Mouse (Mus musculus) midbrain, embryonic 14.5 days (tissue): Measurements from ENCODE around the gene Zfp653. TPM values are rescaled to one million over a fixed set of nuclear protein-coding genes. Genes with fewer than 3 reads are reported as not detected.

Source experiments
- ATAC-seq: fragments of 200-750 bp; cut with Nextera tagmentation; 2 replicates; pipeline ENCODE4 v1.8.0; 2017; ENCODE audit warnings: moderate number of reproducible peaks, moderate library complexity; ENCODE audit not compliant: low FRiP score, low TSS enrichment
- DNase-seq: peaks from one replicate; pipeline ENCODE4 v3.0.0-alpha.2; 2015
- H3K27ac ChIP-seq: fragments of 300-500 bp; sonication (generic); replicated peaks from 2 replicates; pipeline ENCODE4 v1.5.1; 2014; ENCODE audit warnings: mild to moderate bottlenecking, low read depth, low read length, moderate library complexity
- H3K27me3 ChIP-seq: fragments of 300-500 bp; sonication (generic); 2 replicates; pipeline ENCODE4 v1.6.1; 2014; ENCODE audit warnings: low read length, control low read depth, mixed read lengths; ENCODE audit not compliant: control insufficient read depth, insufficient read depth
- H3K36me3 ChIP-seq: fragments of 300-500 bp; sonication (generic); 2 replicates; pipeline ENCODE4 v1.6.1; 2014; ENCODE audit warnings: low read length, control low read depth; ENCODE audit not compliant: control insufficient read depth, insufficient read depth
- H3K4me1 ChIP-seq: fragments of 300-500 bp; sonication (generic); 2 replicates; pipeline ENCODE4 v1.6.1; 2014; ENCODE audit warnings: mild to moderate bottlenecking, antibody characterized with exemption, low read length, control low read depth; ENCODE audit not compliant: control insufficient read depth, insufficient read depth
- H3K4me2 ChIP-seq: fragments of 300-500 bp; sonication (generic); 2 replicates; pipeline ENCODE4 v1.6.1; 2014; ENCODE audit warnings: mild to moderate bottlenecking, low read length, moderate library complexity
- H3K4me3 ChIP-seq: fragments of 300-500 bp; sonication (generic); replicated peaks from 2 replicates; pipeline ENCODE4 v1.5.1; 2014; ENCODE audit warnings: low read depth, low read length
- H3K9ac ChIP-seq: fragments of 300-500 bp; sonication (generic); replicated peaks from 2 replicates; pipeline ENCODE4 v1.6.1; 2014; ENCODE audit warnings: mild to moderate bottlenecking, low read length, moderate library complexity
- H3K9me3 ChIP-seq: fragments of 300-500 bp; sonication (generic); 2 replicates; pipeline ENCODE4 v1.6.1; 2016; ENCODE audit warnings: low read length, control low read depth, mixed read lengths; ENCODE audit not compliant: control insufficient read depth
- WGBS: fragments of 180-500 bp; shearing (Covaris S2); extraction: QIAGEN DNeasy Blood & Tissue Kit; methylation state at CpG from one replicate; pipeline ENCODE4 v1.1.7; 2014; 5-methylcytosine and 5-hydroxymethylcytosine counted together
- polyA plus RNA-seq: library from polyadenylated mRNA; unstranded; fragments of >200 nt; fragmentation: Nextera tagmentation; extraction: Ambion mirVana; gene quantifications from 2 replicates; pipeline ENCODE4 v1.2.1, GENCODE M21; 2014

Zfp653 gene
- polyA plus RNA-seq, 1 experiment from 2014 or later, result 14.7 TPM

DNA sequence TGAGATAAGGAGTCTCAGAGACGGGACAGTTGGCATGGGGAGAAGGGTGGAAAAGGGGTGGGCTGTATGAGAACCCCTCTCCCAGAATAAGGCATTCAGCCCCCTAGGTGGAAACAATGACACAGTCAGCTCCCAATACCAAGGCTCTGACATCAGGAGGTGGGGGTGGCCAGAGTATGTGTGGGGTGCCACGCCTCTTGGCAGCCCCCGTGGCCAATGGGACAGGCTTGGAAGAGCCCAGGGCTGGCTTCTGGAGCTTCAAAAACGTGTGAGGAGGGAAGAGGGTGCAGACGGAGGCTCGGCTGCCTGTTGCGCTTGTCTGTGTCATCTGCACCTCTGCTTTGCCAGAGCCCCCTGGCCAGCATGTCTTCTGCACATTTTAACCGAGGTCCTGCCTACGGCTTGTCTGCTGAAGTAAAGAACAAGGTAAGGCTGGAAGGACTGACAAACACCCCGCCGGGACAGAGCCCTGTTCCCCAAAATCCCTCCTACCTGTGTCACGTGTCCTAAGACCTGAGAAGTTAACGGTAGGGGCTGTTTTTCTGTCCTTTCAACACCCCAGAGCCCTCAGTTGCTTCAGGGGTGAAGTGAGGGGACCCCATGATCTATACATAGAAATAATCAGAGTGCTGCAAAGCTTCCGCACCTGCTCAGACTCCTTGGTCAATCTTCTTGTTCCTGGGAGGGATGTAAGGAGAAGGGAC lies 28.0 kb upstream of the Zfp653 start, which contains the start of gene Cnn1:
Cnn1 (plus strand) TSS at position 224 of the 704 bp plus-strand sequence.
- Histone ChIP-seq H3K4me3 (no peak within 1 kb of the TSS), H3K4me2 (no peak within 1 kb of the TSS), H3K4me1 (0 out of 2 replicates have a peak, but pooled peaks cover 4% of the 10 kb centered on the region), H3K9me3 (no peaks in the 10 kb centered on the region), H3K27me3 (peaks cover 21% of the 10 kb centered on the region), H3K36me3 (no peaks in the 10 kb centered on the region), H3K27ac (no peak within 1 kb of the TSS), H3K9ac (no peak within 1 kb of the TSS)
- 9% methylated on average over 14 of the region's 14 CpGs for WGBS
- DNase-seq (no peak), ATAC-seq (no peak)

DNA sequence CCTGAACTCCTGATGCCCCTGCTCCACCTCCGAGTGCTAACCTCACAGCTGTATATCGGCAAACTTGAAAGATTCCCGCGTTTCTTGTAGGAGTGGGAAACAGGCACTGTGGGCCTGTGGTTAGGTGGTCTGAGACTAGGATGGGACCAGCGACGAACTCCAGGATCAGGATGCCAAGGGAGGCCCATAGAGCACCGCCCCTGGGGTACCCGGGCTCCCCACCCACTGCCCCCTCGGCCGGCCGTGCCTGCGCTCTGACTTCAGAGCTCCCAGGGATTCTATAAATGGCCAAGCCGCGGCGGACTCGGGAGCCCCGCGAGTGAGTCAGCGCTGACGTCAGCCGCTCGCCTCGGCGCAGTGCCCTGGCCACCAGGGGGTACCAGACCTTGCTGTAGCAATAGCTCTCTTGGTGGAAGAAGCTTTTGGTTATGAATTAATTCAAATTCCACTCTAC lies 24.7 kb upstream of the Zfp653 start:
- H3K4me1 ChIP-seq, result 0 out of 2 replicates have a peak, but pooled peaks cover 4% of the 10 kb centered on the region
- H3K27ac ChIP-seq, result no peak overlapping the region
- peaks cover 21% of the 10 kb centered on the region for H3K27me3 ChIP-seq
- H3K4me2 ChIP-seq, result peak overlapping the region; percentile 64
- peak overlapping the region; percentile 32 for H3K4me3 ChIP-seq
- WGBS, result 3% methylated on average over 24 of the region's 24 CpGs
- DNase-seq (peak; percentile 82), ATAC-seq (peak; percentile 69; the same call in 1 of the 2 replicates)
- peak overlapping the region; percentile 46; the same call in 1 of the 2 replicates for H3K9ac ChIP-seq
- no peaks in the 10 kb centered on the region for H3K9me3 ChIP-seq
- H3K36me3 ChIP-seq, result no peaks in the 10 kb centered on the region

GRCm38 (mm10) chr9:22092746-22093145 lies 21.6 kb upstream of the Zfp653 start:
- 0 out of 2 replicates have a peak, but pooled peaks cover 4% of the 10 kb centered on the region for H3K4me1 ChIP-seq
- 89% methylated on average over 6 of the region's 6 CpGs for WGBS
- H3K36me3 ChIP-seq, result no peaks in the 10 kb centered on the region

DNA sequence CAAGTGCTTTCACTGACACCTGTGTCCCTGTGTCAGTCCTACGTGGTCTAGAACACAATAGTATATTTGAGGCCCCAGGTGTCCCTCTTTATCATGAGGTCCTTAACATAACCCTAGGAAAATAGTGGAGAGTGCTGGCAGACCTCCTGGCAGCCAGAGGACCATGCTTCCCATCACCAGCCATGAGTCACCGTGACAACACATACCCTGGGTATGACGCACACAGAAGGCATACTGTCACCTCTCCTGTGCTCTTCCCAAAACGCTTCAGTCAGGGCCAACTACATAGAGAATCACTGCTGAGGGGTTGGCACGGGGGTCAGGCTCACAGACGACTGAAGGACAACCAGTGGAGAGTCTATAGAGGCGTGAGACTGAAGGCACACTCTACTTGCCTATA lies 18.8 kb upstream of the Zfp653 start:
- H3K27me3 ChIP-seq, result no peaks in the 10 kb centered on the region
- ATAC-seq, result no peak
- no peak for DNase-seq
- H3K27ac ChIP-seq, result no peak overlapping the region
- no peak overlapping the region for H3K9ac ChIP-seq
- H3K4me2 ChIP-seq, result no peak overlapping the region
- H3K4me1 ChIP-seq, result peaks cover 5% of the 10 kb centered on the region
- WGBS, result 86% methylated on average over 7 of the region's 7 CpGs
- no peak overlapping the region for H3K4me3 ChIP-seq
- no peaks in the 10 kb centered on the region for H3K9me3 ChIP-seq
- no peaks in the 10 kb centered on the region for H3K36me3 ChIP-seq

More at GRCm38 (mm10) chr9:22092746-22093145, 21.6 kb upstream of the Zfp653 start:
- H3K4me3 ChIP-seq, result no peak overlapping the region
- no peaks in the 10 kb centered on the region for H3K27me3 ChIP-seq
- H3K9ac ChIP-seq, result no peak overlapping the region
- ATAC-seq (no peak), DNase-seq (no peak)
- no peak overlapping the region for H3K27ac ChIP-seq
- no peak overlapping the region for H3K4me2 ChIP-seq
- H3K9me3 ChIP-seq, result no peaks in the 10 kb centered on the region

GRCm38 (mm10) chr9:22089281-22089680 lies 18.1 kb upstream of the Zfp653 start:
- ATAC-seq, result no peak
- Histone ChIP-seq H3K4me2 (no peak overlapping the region), H3K9ac (no peak overlapping the region), H3K36me3 (no peaks in the 10 kb centered on the region), H3K27me3 (no peaks in the 10 kb centered on the region), H3K4me1 (peaks cover 8% of the 10 kb centered on the region), H3K27ac (no peak overlapping the region), H3K4me3 (no peak overlapping the region), H3K9me3 (no peaks in the 10 kb centered on the region)
- DNase-seq, result no peak
- WGBS, result 97% methylated on average over 7 of the region's 7 CpGs

- Histone ChIP-seq H3K27me3 (no peaks in the 10 kb centered on the region), H3K4me2 (no peak overlapping the region), H3K9me3 (no peaks in the 10 kb centered on the region), H3K4me3 (no peak overlapping the region), H3K4me1 (peaks cover 8% of the 10 kb centered on the region), H3K27ac (no peak overlapping the region), H3K9ac (no peak overlapping the region), H3K36me3 (0 out of 2 replicates have a peak, but pooled peaks cover 5% of the 10 kb centered on the region)
- no peak for ATAC-seq
- no peak for DNase-seq
- whole genome bisulfite sequencing, result 83% methylated on average over 2 of the region's 2 CpGs
Measured at GRCm38 (mm10) chr9:22087034-22087618, 15.9 kb upstream of the Zfp653 start.

DNA sequence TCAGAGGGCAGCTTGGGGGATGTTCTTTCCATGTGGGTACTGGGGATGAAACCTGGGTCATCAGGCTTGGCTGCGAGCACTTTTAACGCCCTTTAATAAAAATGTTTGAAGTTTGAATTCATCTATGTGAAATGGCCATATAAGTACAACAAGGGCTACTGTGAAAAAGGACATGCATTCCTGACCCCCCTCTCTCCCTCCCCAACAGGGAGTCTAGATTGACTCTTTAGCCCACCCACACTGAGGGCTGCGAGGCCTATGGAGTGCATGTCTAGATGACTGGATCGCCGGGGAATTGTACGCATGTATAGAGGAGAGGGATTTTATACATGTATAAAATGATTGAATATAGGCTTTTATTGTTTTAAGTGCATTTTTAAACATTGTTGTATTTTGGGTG lies 14.8 kb upstream of the Zfp653 start:
- Histone ChIP-seq H3K27me3 (no peaks in the 10 kb centered on the region), H3K27ac (0 out of 2 replicates have a peak overlapping the region, but pooled peaks have one; percentile 77), H3K4me1 (peaks cover 8% of the 10 kb centered on the region), H3K4me2 (peak overlapping the region; percentile 81), H3K4me3 (peak overlapping the region; percentile 75), H3K9ac (peak overlapping the region; percentile 83), H3K36me3 (0 out of 2 replicates have a peak, but pooled peaks cover 5% of the 10 kb centered on the region), H3K9me3 (no peaks in the 10 kb centered on the region)
- no peak for ATAC-seq
- 84% methylated on average over 6 of the region's 6 CpGs for WGBS
- no peak for DNase-seq

- H3K9ac ChIP-seq, result peak within 1 kb of the TSS; percentile 83
- no peaks in the 10 kb centered on the region for H3K9me3 ChIP-seq
- H3K36me3 ChIP-seq, result peaks cover 8% of the 10 kb centered on the region; the same call in 1 of the 2 replicates
- no peaks in the 10 kb centered on the region for H3K27me3 ChIP-seq
- peak within 1 kb of the TSS; percentile 81 for H3K4me2 ChIP-seq
- DNase-seq, result peak; percentile 97
- H3K4me3 ChIP-seq, result peak within 1 kb of the TSS; percentile 75
- WGBS, result under 1% methylated on average over 48 of the region's 48 CpGs
- H3K27ac ChIP-seq, result peak within 1 kb of the TSS; percentile 77
- H3K4me1 ChIP-seq, result peaks cover 8% of the 10 kb centered on the region
- ATAC-seq, result peak; percentile 99
Measured at GRCm38 (mm10) chr9:22085022-22085834, 14.1 kb upstream of the Zfp653 start, which contains the start of gene Ecsit. Ecsit (minus strand) TSS chr9:22085438.
